Mouse (Mus musculus): ENCODE data around the gene Itga3.

- TF ChIP-seq POLR2A (IDR thresholded peaks at IDR 0.05; ENCODE audit: borderline replicate concordance, insufficient read depth, low read length) (no peak), CTCF (IDR thresholded peaks at IDR 0.05; ENCODE audit: borderline replicate concordance, insufficient read depth, low read depth, low read length) (no peak)
Observed at GRCm38 (mm10) chr11:95023481-95023880, 53.1 kb downstream of the Itga3 start.

All from cerebellum, adult 2 months (tissue).